Mouse (Mus musculus) lung, embryonic 15.5 days (tissue): ENCODE measurements around the gene Gm20532. TPM values are rescaled to one million over a fixed set of nuclear protein-coding genes. Genes with fewer than 3 reads are reported as not detected.
A peak's percentile ranks its signal among the peaks of the same experiment; 100 is the strongest.

Experiments
- ATAC-seq: fragments of 200-750 bp; cut with Nextera tagmentation; 2 replicates; pipeline ENCODE4 v1.8.0; 2017; ENCODE audit warnings: moderate number of reproducible peaks, borderline replicate concordance; ENCODE audit not compliant: low FRiP score, low TSS enrichment; ENCODE audit errors: extremely low read depth
- H3K27ac ChIP-seq: fragments of 300-500 bp; sonication (generic); 2 replicates; pipeline ENCODE4 v1.5.1; 2015; ENCODE audit warnings: moderate library complexity, mild to moderate bottlenecking, inconsistent platforms
- H3K27me3 ChIP-seq: fragments of 300-500 bp; sonication (generic); 2 replicates; pipeline ENCODE4 v1.6.1; 2015; ENCODE audit warnings: inconsistent platforms
- H3K36me3 ChIP-seq: fragments of 300-500 bp; sonication (generic); 2 replicates; pipeline ENCODE4 v1.6.1; 2015; ENCODE audit warnings: inconsistent platforms
- H3K4me1 ChIP-seq: fragments of 300-500 bp; sonication (generic); 2 replicates; pipeline ENCODE4 v1.6.1; 2015; ENCODE audit warnings: inconsistent platforms
- H3K4me2 ChIP-seq: fragments of 300-500 bp; sonication (generic); 2 replicates; pipeline ENCODE4 v1.6.1; 2015; ENCODE audit warnings: inconsistent platforms, mild to moderate bottlenecking, moderate library complexity
- H3K4me3 ChIP-seq: fragments of 300-500 bp; sonication (generic); 2 replicates; pipeline ENCODE4 v1.5.1; 2015; ENCODE audit warnings: mild to moderate bottlenecking, inconsistent platforms
- H3K9ac ChIP-seq: fragments of 300-500 bp; sonication (generic); 2 replicates; pipeline ENCODE4 v1.6.1; 2015; ENCODE audit warnings: inconsistent platforms
- H3K9me3 ChIP-seq: fragments of 300-500 bp; sonication (generic); 2 replicates; pipeline ENCODE4 v1.6.1; 2016; ENCODE audit warnings: inconsistent platforms
- WGBS: fragments of 180-500 bp; shearing (Covaris S2); methylation state at CpG from one replicate; pipeline ENCODE4 v1.1.7; 2015; 5-methylcytosine and 5-hydroxymethylcytosine counted together
- polyA plus RNA-seq: library from polyadenylated mRNA; unstranded; fragments of >200 nt; fragmentation: Nextera tagmentation; extraction: Ambion mirVana; gene quantifications from 2 replicates; pipeline ENCODE4 v1.2.1, GENCODE M21; 2015

Gene Gm20532
- polyA plus RNA-seq, 1 experiment from 2014 or later = not detected

- Histone ChIP-seq H3K27ac (no peak within 1 kb of the TSS), H3K9me3 (no peaks in the 10 kb centered on the region), H3K36me3 (no peaks in the 10 kb centered on the region), H3K4me2 (peak within 1 kb of the TSS; percentile 99), H3K4me3 (peak within 1 kb of the TSS; percentile 58), H3K9ac (peak within 1 kb of the TSS; percentile 79), H3K4me1 (peaks cover 24% of the 10 kb centered on the region), H3K27me3 (no peaks in the 10 kb centered on the region)
- under 1% methylated on average over 59 of the region's 70 CpGs for WGBS
- ATAC-seq = peak; percentile 34; the same call in 1 of the 2 replicates
These were observed 41.7 kb downstream of the Gm20532 start, which contains the start of gene Fam69b for GRCm38 (mm10) chr2:26627921-26628739. Fam69b (plus strand) TSS chr2:26628457.

GRCm38 (mm10) chr2:26628792-26629437 lies 42.5 kb downstream of the Gm20532 start:
- WGBS = 25% methylated on average over 5 of the region's 5 CpGs
- H3K36me3 ChIP-seq = no peaks in the 10 kb centered on the region
- no peaks in the 10 kb centered on the region for H3K9me3 ChIP-seq
- peak overlapping the region; percentile 99 for H3K4me2 ChIP-seq
- no peaks in the 10 kb centered on the region for H3K27me3 ChIP-seq
- H3K27ac ChIP-seq = no peak overlapping the region
- ATAC-seq = peak; percentile 53
- H3K4me3 ChIP-seq = peak overlapping the region; percentile 58
- peak overlapping the region; percentile 79 for H3K9ac ChIP-seq
- H3K4me1 ChIP-seq = peaks cover 24% of the 10 kb centered on the region

- Histone ChIP-seq H3K27ac (no peak overlapping the region), H3K4me1 (peaks cover 29% of the 10 kb centered on the region)
- ATAC-seq = no peak
These were observed 46.3 kb downstream of the Gm20532 start for GRCm38 (mm10) chr2:26632541-26633395.

GRCm38 (mm10) chr2:26633953-26634530 lies 47.6 kb downstream of the Gm20532 start:
- Histone ChIP-seq H3K27me3 (no peaks in the 10 kb centered on the region), H3K4me2 (no peak overlapping the region), H3K4me1 (peaks cover 33% of the 10 kb centered on the region), H3K9ac (no peak overlapping the region), H3K4me3 (no peak overlapping the region), H3K36me3 (peaks cover 46% of the 10 kb centered on the region), H3K9me3 (no peaks in the 10 kb centered on the region), H3K27ac (no peak overlapping the region)
- ATAC-seq = no peak
- WGBS = 66% methylated on average over 4 of the region's 4 CpGs

More at GRCm38 (mm10) chr2:26632541-26633395, 46.3 kb downstream of the Gm20532 start:
- WGBS = 75% methylated on average over 16 of the region's 16 CpGs
- no peak overlapping the region for H3K4me3 ChIP-seq
- H3K4me2 ChIP-seq = no peak overlapping the region
- H3K9ac ChIP-seq = no peak overlapping the region
- H3K27me3 ChIP-seq = no peaks in the 10 kb centered on the region
- H3K9me3 ChIP-seq = no peaks in the 10 kb centered on the region
- peaks cover 35% of the 10 kb centered on the region for H3K36me3 ChIP-seq

- Histone ChIP-seq H3K4me1 (peaks cover 25% of the 10 kb centered on the region), H3K27ac (no peak overlapping the region), H3K4me2 (no peak overlapping the region), H3K9ac (no peak overlapping the region), H3K36me3 (peaks cover 46% of the 10 kb centered on the region), H3K27me3 (no peaks in the 10 kb centered on the region), H3K4me3 (no peak overlapping the region), H3K9me3 (no peaks in the 10 kb centered on the region)
- ATAC-seq = no peak
- 49% methylated on average over 12 of the region's 12 CpGs for WGBS
These were observed 48.4 kb downstream of the Gm20532 start for GRCm38 (mm10) chr2:26634629-26635488.

GRCm38 (mm10) chr2:26635489-26636324 lies 49.3 kb downstream of the Gm20532 start:
- Histone ChIP-seq H3K9ac (no peak overlapping the region), H3K36me3 (peaks cover 46% of the 10 kb centered on the region), H3K4me1 (peaks cover 23% of the 10 kb centered on the region), H3K27me3 (no peaks in the 10 kb centered on the region), H3K4me2 (no peak overlapping the region), H3K27ac (no peak overlapping the region), H3K4me3 (no peak overlapping the region), H3K9me3 (no peaks in the 10 kb centered on the region)
- 72% methylated on average over 21 of the region's 21 CpGs for WGBS
- ATAC-seq = no peak

- Histone ChIP-seq H3K27ac (no peak overlapping the region), H3K9me3 (no peaks in the 10 kb centered on the region), H3K27me3 (no peaks in the 10 kb centered on the region), H3K4me1 (peaks cover 23% of the 10 kb centered on the region), H3K36me3 (peaks cover 46% of the 10 kb centered on the region), H3K4me2 (no peak overlapping the region), H3K4me3 (no peak overlapping the region), H3K9ac (no peak overlapping the region)
- WGBS = 38% methylated on average over 2 of the region's 2 CpGs
- ATAC-seq = no peak
These were observed 49.8 kb downstream of the Gm20532 start for GRCm38 (mm10) chr2:26636325-26636635.

GRCm38 (mm10) chr2:26637316-26637932 lies 51.0 kb downstream of the Gm20532 start:
- H3K4me1 ChIP-seq = peaks cover 23% of the 10 kb centered on the region
- H3K27ac ChIP-seq = no peak overlapping the region
- 70% methylated on average over 4 of the region's 4 CpGs for WGBS
- H3K4me3 ChIP-seq = no peak overlapping the region
- no peak overlapping the region for H3K4me2 ChIP-seq
- H3K36me3 ChIP-seq = peaks cover 46% of the 10 kb centered on the region
- no peak for ATAC-seq
- H3K9me3 ChIP-seq = no peaks in the 10 kb centered on the region
- no peak overlapping the region for H3K9ac ChIP-seq
- no peaks in the 10 kb centered on the region for H3K27me3 ChIP-seq

- Histone ChIP-seq H3K9ac (no peak overlapping the region), H3K36me3 (peaks cover 46% of the 10 kb centered on the region), H3K4me3 (peak overlapping the region; percentile 95)
These were observed 51.6 kb downstream of the Gm20532 start for GRCm38 (mm10) chr2:26638039-26638438.

GRCm38 (mm10) chr2:26638572-26638971 lies 52.1 kb downstream of the Gm20532 start:
- H3K27ac ChIP-seq = no peak overlapping the region
- peaks cover 46% of the 10 kb centered on the region for H3K36me3 ChIP-seq
- H3K4me1 ChIP-seq = peaks cover 23% of the 10 kb centered on the region
- no peaks in the 10 kb centered on the region for H3K9me3 ChIP-seq
- H3K27me3 ChIP-seq = no peaks in the 10 kb centered on the region
- H3K9ac ChIP-seq = peak overlapping the region; percentile 99
- peak overlapping the region; percentile 95 for H3K4me3 ChIP-seq
- H3K4me2 ChIP-seq = peak overlapping the region; percentile 64
- no peak for ATAC-seq
- WGBS = 69% methylated on average over 5 of the region's 5 CpGs

More at GRCm38 (mm10) chr2:26638039-26638438, 51.6 kb downstream of the Gm20532 start:
- no peaks in the 10 kb centered on the region for H3K9me3 ChIP-seq
- no peak for ATAC-seq
- H3K4me2 ChIP-seq = peak overlapping the region; percentile 64
- no peaks in the 10 kb centered on the region for H3K27me3 ChIP-seq
- H3K4me1 ChIP-seq = peaks cover 23% of the 10 kb centered on the region
- WGBS = 75% methylated on average over 5 of the region's 5 CpGs
- no peak overlapping the region for H3K27ac ChIP-seq
